Mouse (Mus musculus) intestine, embryonic 14.5 days (tissue): ENCODE results near the gene Rtkn2. TPM values are rescaled to one million over a fixed set of nuclear protein-coding genes. Genes with fewer than 3 reads are reported as not detected.

Source experiments
- ATAC-seq: fragments of 200-750 bp; cut with Nextera tagmentation; replicated peaks from 2 replicates; pipeline ENCODE4 v1.8.0; 2017; ENCODE audit warnings: low read depth, moderate number of reproducible peaks, moderate TSS enrichment, moderate library complexity; ENCODE audit not compliant: low FRiP score, low TSS enrichment
- DNase-seq: peaks from one replicate; pipeline ENCODE4 v3.0.0-alpha.2; 2018; ENCODE audit warnings: low spot score
- H3K27ac ChIP-seq: fragments of 300-500 bp; sonication (generic); 2 replicates; pipeline ENCODE4 v1.5.1; 2014; ENCODE audit warnings: low read depth, mild to moderate bottlenecking, control low read depth
- H3K27me3 ChIP-seq: fragments of 300-500 bp; sonication (generic); replicated peaks from 2 replicates; pipeline ENCODE4 v1.6.1; 2014; ENCODE audit warnings: low read length, control low read depth; ENCODE audit not compliant: control insufficient read depth, insufficient read depth
- H3K36me3 ChIP-seq: fragments of 300-500 bp; sonication (generic); 2 replicates; pipeline ENCODE4 v1.6.1; 2014; ENCODE audit warnings: low read length, control low read depth; ENCODE audit not compliant: control insufficient read depth, insufficient read depth
- H3K4me1 ChIP-seq: fragments of 300-500 bp; sonication (generic); replicated peaks from 2 replicates; pipeline ENCODE4 v1.6.1; 2014; ENCODE audit warnings: low read length, control low read depth, mixed read lengths; ENCODE audit not compliant: control insufficient read depth, insufficient read depth
- H3K4me2 ChIP-seq: fragments of 300-500 bp; sonication (generic); 2 replicates; pipeline ENCODE4 v1.6.1; 2014; ENCODE audit warnings: low read length
- H3K4me3 ChIP-seq: fragments of 300-500 bp; sonication (generic); 2 replicates; pipeline ENCODE4 v1.5.1; 2014; ENCODE audit warnings: low read depth, low read length, control low read depth, mixed read lengths
- H3K9ac ChIP-seq: fragments of 300-500 bp; sonication (generic); 2 replicates; pipeline ENCODE4 v1.6.1; 2014; ENCODE audit warnings: mild to moderate bottlenecking, low read length
- H3K9me3 ChIP-seq: fragments of 300-500 bp; sonication (generic); 2 replicates; pipeline ENCODE4 v1.6.1; 2016; ENCODE audit warnings: low read length, control low read depth; ENCODE audit not compliant: control insufficient read depth
- WGBS: fragments of 180-500 bp; shearing (Covaris S2); extraction: QIAGEN DNeasy Blood & Tissue Kit; methylation state at CpG from one replicate; pipeline ENCODE4 v1.1.7; 2014; 5-methylcytosine and 5-hydroxymethylcytosine counted together
- polyA plus RNA-seq: library from polyadenylated mRNA; unstranded; fragments of >200 nt; fragmentation: Nextera tagmentation; extraction: Ambion mirVana; gene quantifications from 2 replicates; pipeline ENCODE4 v1.2.1, GENCODE M21; 2014

Gene Rtkn2
- polyA plus RNA-seq, 1 experiment from 2014 or later: 6.6 TPM

- 76% methylated on average over 5 of the region's 5 CpGs for WGBS
- no peak overlapping the region for H3K4me2 ChIP-seq
- no peak overlapping the region for H3K27ac ChIP-seq
- no peaks in the 10 kb centered on the region for H3K9me3 ChIP-seq
- DNase-seq (no peak), ATAC-seq (no peak)
- no peak overlapping the region for H3K4me3 ChIP-seq
- H3K27me3 ChIP-seq: no peaks in the 10 kb centered on the region
- H3K36me3 ChIP-seq: no peaks in the 10 kb centered on the region
- H3K4me1 ChIP-seq: no peaks in the 10 kb centered on the region
- no peak overlapping the region for H3K9ac ChIP-seq
These were observed 88.6 kb downstream of the Rtkn2 start for GRCm38 (mm10) chr10:68067961-68068360.

GRCm38 (mm10) chr10:68068426-68068825, 89.1 kb downstream of the Rtkn2 start:
- Histone ChIP-seq H3K27me3 (no peaks in the 10 kb centered on the region), H3K36me3 (no peaks in the 10 kb centered on the region), H3K9ac (no peak overlapping the region), H3K4me2 (no peak overlapping the region), H3K4me3 (no peak overlapping the region), H3K9me3 (no peaks in the 10 kb centered on the region), H3K27ac (no peak overlapping the region), H3K4me1 (no peaks in the 10 kb centered on the region)
- ATAC-seq (no peak), DNase-seq (no peak)
- WGBS: 73% methylated on average over 8 of the region's 8 CpGs

GRCm38 (mm10) chr10:68071041-68071440, 91.7 kb downstream of the Rtkn2 start:
- no peak overlapping the region for H3K27ac ChIP-seq
- no peak overlapping the region for H3K9ac ChIP-seq
- 0 out of 2 replicates have a peak, but pooled peaks cover 2% of the 10 kb centered on the region for H3K9me3 ChIP-seq
- no peaks in the 10 kb centered on the region for H3K36me3 ChIP-seq
- H3K4me1 ChIP-seq: no peaks in the 10 kb centered on the region
- 81% methylated on average over 7 of the region's 7 CpGs for WGBS
- DNase-seq (no peak), ATAC-seq (no peak)
- no peak overlapping the region for H3K4me3 ChIP-seq
- no peak overlapping the region for H3K4me2 ChIP-seq
- no peaks in the 10 kb centered on the region for H3K27me3 ChIP-seq

GRCm38 (mm10) chr10:68072626-68073025, 93.3 kb downstream of the Rtkn2 start:
- ATAC-seq (no peak), DNase-seq (no peak)
- H3K27ac ChIP-seq: no peak overlapping the region
- no peak overlapping the region for H3K9ac ChIP-seq
- H3K4me2 ChIP-seq: no peak overlapping the region
- no peaks in the 10 kb centered on the region for H3K4me1 ChIP-seq
- H3K36me3 ChIP-seq: no peaks in the 10 kb centered on the region
- H3K9me3 ChIP-seq: 0 out of 2 replicates have a peak, but pooled peaks cover 2% of the 10 kb centered on the region
- H3K4me3 ChIP-seq: no peak overlapping the region
- 82% methylated on average over 4 of the region's 4 CpGs for WGBS
- no peaks in the 10 kb centered on the region for H3K27me3 ChIP-seq

GRCm38 (mm10) chr10:68074291-68074690, 94.9 kb downstream of the Rtkn2 start:
- Histone ChIP-seq H3K4me2 (no peak overlapping the region), H3K4me1 (no peaks in the 10 kb centered on the region), H3K9me3 (0 out of 2 replicates have a peak, but pooled peaks cover 5% of the 10 kb centered on the region), H3K27me3 (no peaks in the 10 kb centered on the region), H3K4me3 (no peak overlapping the region), H3K27ac (no peak overlapping the region), H3K36me3 (no peaks in the 10 kb centered on the region), H3K9ac (no peak overlapping the region)
- WGBS: 87% methylated on average over 12 of the region's 12 CpGs
- DNase-seq (no peak), ATAC-seq (no peak)

- 0 out of 2 replicates have a peak, but pooled peaks cover 5% of the 10 kb centered on the region for H3K9me3 ChIP-seq
- H3K4me2 ChIP-seq: no peak overlapping the region
- no peak overlapping the region for H3K9ac ChIP-seq
- no peak overlapping the region for H3K4me3 ChIP-seq
- H3K27ac ChIP-seq: no peak overlapping the region
- no peaks in the 10 kb centered on the region for H3K36me3 ChIP-seq
- WGBS: 89% methylated on average over 5 of the region's 5 CpGs
- no peaks in the 10 kb centered on the region for H3K4me1 ChIP-seq
- ATAC-seq (no peak), DNase-seq (no peak)
- no peaks in the 10 kb centered on the region for H3K27me3 ChIP-seq
These were observed 95.8 kb downstream of the Rtkn2 start for GRCm38 (mm10) chr10:68075181-68075580.

GRCm38 (mm10) chr10:68078708-68079107, 99.3 kb downstream of the Rtkn2 start:
- WGBS: 93% methylated on average over 3 of the region's 3 CpGs
- no peak for ATAC-seq

GRCm38 (mm10) chr10:68079910-68080670, 100.7 kb downstream of the Rtkn2 start:
- no peak for ATAC-seq
- Histone ChIP-seq H3K9ac (no peak overlapping the region), H3K9me3 (0 out of 2 replicates have a peak, but pooled peaks cover 3% of the 10 kb centered on the region), H3K27ac (no peak overlapping the region), H3K4me3 (no peak overlapping the region), H3K4me1 (0 out of 2 replicates have a peak, but pooled peaks cover 4% of the 10 kb centered on the region), H3K27me3 (no peaks in the 10 kb centered on the region), H3K4me2 (no peak overlapping the region), H3K36me3 (no peaks in the 10 kb centered on the region)
- no peak for DNase-seq
- WGBS: 79% methylated on average over 10 of the region's 10 CpGs

More at GRCm38 (mm10) chr10:68078708-68079107, 99.3 kb downstream of the Rtkn2 start:
- H3K27ac ChIP-seq: no peak overlapping the region
- no peak for DNase-seq
- H3K27me3 ChIP-seq: no peaks in the 10 kb centered on the region
- 0 out of 2 replicates have a peak, but pooled peaks cover 5% of the 10 kb centered on the region for H3K9me3 ChIP-seq
- H3K4me1 ChIP-seq: 0 out of 2 replicates have a peak, but pooled peaks cover 4% of the 10 kb centered on the region
- no peaks in the 10 kb centered on the region for H3K36me3 ChIP-seq
- no peak overlapping the region for H3K4me2 ChIP-seq
- no peak overlapping the region for H3K9ac ChIP-seq
- no peak overlapping the region for H3K4me3 ChIP-seq

GRCm38 (mm10) chr10:68081712-68082111, 102.3 kb downstream of the Rtkn2 start:
- H3K9ac ChIP-seq: no peak overlapping the region
- DNase-seq: no peak
- no peak overlapping the region for H3K4me2 ChIP-seq
- H3K27ac ChIP-seq: no peak overlapping the region
- H3K4me3 ChIP-seq: no peak overlapping the region
- no peaks in the 10 kb centered on the region for H3K27me3 ChIP-seq
- no peak for ATAC-seq
- H3K4me1 ChIP-seq: peaks cover 5% of the 10 kb centered on the region; the same call in 1 of the 2 replicates
- H3K9me3 ChIP-seq: 0 out of 2 replicates have a peak, but pooled peaks cover 3% of the 10 kb centered on the region
- 54% methylated on average over 6 of the region's 6 CpGs for WGBS
- no peaks in the 10 kb centered on the region for H3K36me3 ChIP-seq
